Mouse (Mus musculus): ENCODE measurements at regions not wholly inside any gene's neighbourhood (a gene's known extent, or its start where the extent isn't known, plus 50 kb on each side); places are given as distances from the start of the nearest gene placed in this dataset.

DNA sequence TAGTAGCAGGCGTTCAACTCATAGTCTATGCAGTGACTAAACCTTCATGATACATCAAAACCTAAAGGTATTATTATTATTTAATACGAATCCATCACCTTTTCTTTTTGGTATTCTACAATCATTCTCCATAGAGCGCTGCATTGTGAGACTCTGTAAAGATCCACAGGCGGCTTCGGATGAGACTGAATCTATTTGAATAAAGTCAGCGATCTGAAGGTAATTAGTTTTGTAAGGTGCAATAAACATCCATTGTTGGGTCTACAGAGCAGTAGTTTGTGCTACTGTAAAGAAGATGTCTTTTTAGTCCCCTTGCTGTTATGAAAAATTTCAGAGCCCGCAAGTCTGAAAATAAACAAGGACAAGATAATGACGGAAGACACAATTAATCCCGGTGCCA lies 168.9 kb upstream of the Nr5a2 start:
- TF ChIP-seq TCF12 (IDR thresholded peaks at IDR 0.05; ENCODE audit: low read depth, low read length) (no peak), SIN3A (IDR thresholded peaks at IDR 0.05; ENCODE audit: low read length) (no peak), CTCF (IDR thresholded peaks at IDR 0.05 in 2 of 3, conservative IDR thresholded peaks at IDR 0.05 in 1 of 3; ENCODE audit: control insufficient read depth in 1 of 3, insufficient read depth in 1 of 3, low read depth in 2 of 3, low read length in 3 of 3, poor library complexity in 1 of 3, severe bottlenecking in 1 of 3) (no peak), ZNF384 (IDR thresholded peaks at IDR 0.05; ENCODE audit: low read depth, low read length) (no peak), ZMIZ1 (IDR thresholded peaks at IDR 0.05; ENCODE audit: low read depth, low read length) (no peak), GATA1 (IDR thresholded peaks at IDR 0.05; ENCODE audit: low read depth, low read length) (no peak), MAX (IDR thresholded peaks at IDR 0.05; ENCODE audit: low read length) (no peak), USF2 (IDR thresholded peaks at IDR 0.05; ENCODE audit: borderline replicate concordance in 1 of 2, insufficient read depth in 1 of 2, low read depth in 1 of 2, low read length in 2 of 2) (no peak), UBTF (IDR thresholded peaks at IDR 0.05; ENCODE audit: borderline replicate concordance, insufficient read depth, low read depth, low read length) (no peak), ETS1 (IDR thresholded peaks at IDR 0.05; ENCODE audit: low read depth, low read length) (no peak), NELFE (IDR thresholded peaks at IDR 0.05; ENCODE audit: low read depth, low read length) (no peak), TBP (IDR thresholded peaks at IDR 0.05; ENCODE audit: low read depth, low read length) (no peak), MAFK (IDR thresholded peaks at IDR 0.05; ENCODE audit: borderline replicate concordance, low read depth, low read length) (no peak), MXI1 (IDR thresholded peaks at IDR 0.05; ENCODE audit: low read depth, low read length) (no peak)

Measured in MEL (cell line).